Mouse (Mus musculus) MEL (cell line): ENCODE measurements at regions not wholly inside any gene's neighbourhood (a gene's known extent, or its start where the extent isn't known, plus 50 kb on each side); places are given as distances from the start of the nearest gene placed in this dataset.

Experiments used
- DNase-seq: peaks from one replicate; pipeline ENCODE4 v3.0.0; 2011; ENCODE audit warnings: low read depth, low spot score
- H3K27ac ChIP-seq: 2 replicates; pipeline ENCODE4 v1.5.1; 2012; ENCODE audit warnings: low read depth, mild to moderate bottlenecking, control low read depth, low read length, moderate library complexity; ENCODE audit not compliant: control insufficient read depth
- H3K27me3 ChIP-seq, 2 experiments: fragments of 150-350 bp in 1 of 2; sonication (generic) in 1 of 2; 2 replicates each; pipeline ENCODE4 v1.6.1; 2012; ENCODE audit warnings: low read length in 2 of 2, mild to moderate bottlenecking in 2 of 2, improper control_type of control experiment in 1 of 2, moderate library complexity in 1 of 2; ENCODE audit not compliant: insufficient read depth in 2 of 2, control insufficient read depth in 1 of 2
- H3K36me3 ChIP-seq, 2 experiments: 2 replicates each; pipeline ENCODE4 v1.6.1; 2012 to 2014; ENCODE audit warnings: low read length in 2 of 2, improper control_type of control experiment in 1 of 2, inconsistent platforms in 1 of 2, mild to moderate bottlenecking in 1 of 2; ENCODE audit not compliant: insufficient read depth in 2 of 2, control insufficient read depth in 1 of 2
- H3K4me1 ChIP-seq, 2 experiments: fragments of 150-350 bp in 1 of 2; sonication (generic) in 1 of 2; 2 replicates each; pipeline ENCODE4 v1.6.1; 2012; ENCODE audit warnings: low read length in 2 of 2, improper control_type of control experiment in 1 of 2, mild to moderate bottlenecking in 1 of 2; ENCODE audit not compliant: insufficient read depth in 2 of 2, control insufficient read depth in 1 of 2
- H3K4me3 ChIP-seq, 2 experiments: fragments of 150-350 bp in 1 of 2; sonication (generic) in 1 of 2; 2 replicates each; pipeline ENCODE4 v1.5.1; 2012; ENCODE audit warnings: low read depth in 2 of 2, low read length in 2 of 2, mild to moderate bottlenecking in 2 of 2, moderate library complexity in 2 of 2, control low read depth in 1 of 2, improper control_type of control experiment in 1 of 2; ENCODE audit not compliant: control insufficient read depth in 1 of 2, insufficient read depth in 1 of 2
- H3K79me2 ChIP-seq: 2 replicates; pipeline ENCODE4 v1.6.1; 2012; ENCODE audit warnings: mild to moderate bottlenecking, low read length, moderate library complexity; ENCODE audit not compliant: control insufficient read depth, poor library complexity, insufficient read depth
- H3K9ac ChIP-seq: 2 replicates; pipeline ENCODE4 v1.6.1; 2012; ENCODE audit warnings: low read depth, mild to moderate bottlenecking, control low read depth, low read length, moderate library complexity; ENCODE audit not compliant: control insufficient read depth, poor library complexity, severe bottlenecking
- H3K9me3 ChIP-seq: fragments of 150-350 bp; sonication (generic); replicated peaks from 2 replicates; pipeline ENCODE4 v1.6.1; 2012; ENCODE audit warnings: mild to moderate bottlenecking, low read length, improper control_type of control experiment, moderate library complexity; ENCODE audit not compliant: insufficient read depth
- CHD1 ChIP-seq: IDR thresholded peaks from 2 replicates; pipeline ENCODE4 v1.6.1; 2012; ENCODE audit warnings: low read depth, mild to moderate bottlenecking, inconsistent platforms, low read length, improper control_type of control experiment
- E2F4 ChIP-seq: IDR thresholded peaks from 2 replicates; pipeline ENCODE4 v1.6.1; 2011; ENCODE audit warnings: low read depth, low read length, improper control_type of control experiment, borderline replicate concordance
- ELF1 ChIP-seq: IDR thresholded peaks from 2 replicates; pipeline ENCODE4 v1.6.1; 2014; ENCODE audit warnings: low read depth, mild to moderate bottlenecking, inconsistent platforms, low read length, improper control_type of control experiment, moderate library complexity
- MEF2A ChIP-seq: IDR thresholded peaks from 2 replicates; pipeline ENCODE4 v1.6.1; 2014; ENCODE audit warnings: low read depth, mild to moderate bottlenecking, inconsistent platforms, low read length, improper control_type of control experiment; ENCODE audit not compliant: poor library complexity, insufficient replicate concordance, severe bottlenecking; ENCODE audit errors: extremely low read depth
- MXI1 ChIP-seq: IDR thresholded peaks from 2 replicates; pipeline ENCODE4 v1.6.1; 2011; ENCODE audit warnings: mild to moderate bottlenecking, low read depth, low read length, improper control_type of control experiment
- MYB ChIP-seq: IDR thresholded peaks from 2 replicates; pipeline ENCODE4 v1.6.1; 2011; ENCODE audit warnings: mild to moderate bottlenecking, low read depth, low read length, improper control_type of control experiment
- MYC ChIP-seq: IDR thresholded peaks from 2 replicates; pipeline ENCODE4 v1.6.1; 2011; ENCODE audit warnings: low read depth, mild to moderate bottlenecking, low read length, improper control_type of control experiment, moderate library complexity
- NELFE ChIP-seq: IDR thresholded peaks from 2 replicates; pipeline ENCODE4 v1.6.1; 2011; ENCODE audit warnings: low read depth, low read length, improper control_type of control experiment
- POLR2AphosphoS2 ChIP-seq: IDR thresholded peaks from 2 replicates; pipeline ENCODE4 v1.6.1; 2011; ENCODE audit warnings: low read length, improper control_type of control experiment
- POLR2AphosphoS5 ChIP-seq: IDR thresholded peaks from 2 replicates; pipeline ENCODE4 v1.6.1; 2012; ENCODE audit warnings: low read depth, borderline replicate concordance, mild to moderate bottlenecking, inconsistent platforms, low read length, moderate library complexity, mixed read lengths
- RAD21 ChIP-seq: IDR thresholded peaks from 2 replicates; pipeline ENCODE4 v1.6.1; 2011; ENCODE audit warnings: mild to moderate bottlenecking, low read depth, low read length, improper control_type of control experiment
- SMC3 ChIP-seq: IDR thresholded peaks from 2 replicates; pipeline ENCODE4 v1.6.1; 2011; ENCODE audit warnings: low read depth, low read length, improper control_type of control experiment
- TAL1 ChIP-seq: IDR thresholded peaks from 2 replicates; pipeline ENCODE4 v1.6.1; 2012; ENCODE audit warnings: mild to moderate bottlenecking, inconsistent platforms, low read length, moderate library complexity, mixed read lengths
- TBP ChIP-seq: IDR thresholded peaks from 2 replicates; pipeline ENCODE4 v1.8.0; 2011; ENCODE audit warnings: low read depth, low read length, improper control_type of control experiment
- UBTF ChIP-seq: IDR thresholded peaks from 2 replicates; pipeline ENCODE4 v1.6.1; 2012; ENCODE audit warnings: low read depth, mild to moderate bottlenecking, inconsistent platforms, low read length, improper control_type of control experiment, moderate library complexity, borderline replicate concordance; ENCODE audit not compliant: insufficient read depth
- USF2 ChIP-seq, 2 experiments: IDR thresholded peaks; 2 replicates each; pipeline ENCODE4 v1.6.1; 2011 to 2012; ENCODE audit warnings: improper control_type of control experiment in 2 of 2, low read length in 2 of 2, borderline replicate concordance in 1 of 2, inconsistent platforms in 1 of 2, low read depth in 1 of 2, mild to moderate bottlenecking in 1 of 2; ENCODE audit not compliant: insufficient read depth in 1 of 2

GRCm38 (mm10) chr8:11139294-11139693 is 131.0 kb upstream of the Irs2 start:
- Histone ChIP-seq H3K9ac (no peak overlapping the region), H3K4me1 (no peaks in the 10 kb centered on the region), H3K4me3 (no peak overlapping the region), H3K9me3 (no peaks in the 10 kb centered on the region), H3K79me2 (no peaks in the 10 kb centered on the region), H3K36me3 (no peaks in the 10 kb centered on the region), H3K27ac (no peak overlapping the region), H3K27me3 (no peaks in the 10 kb centered on the region)
- TF ChIP-seq MEF2A (no peak), ELF1 (no peak), MYB (no peak), NELFE (no peak), MYC (no peak), USF2 (IDR thresholded peaks at IDR 0.05; ENCODE audit: borderline replicate concordance in 1 of 2, insufficient read depth in 1 of 2, low read depth in 1 of 2, low read length in 2 of 2) (no peak), UBTF (no peak), CHD1 (no peak), SMC3 (no peak), POLR2AphosphoS2 (no peak), TBP (no peak), E2F4 (no peak), MXI1 (no peak)
- no peak for DNase-seq

- no peak for DNase-seq
Measured at GRCm38 (mm10) chr8:11138302-11139020, 130.2 kb upstream of the Irs2 start.

More at GRCm38 (mm10) chr8:11138302-11139020, 130.2 kb upstream of the Irs2 start:
- Histone ChIP-seq H3K36me3 (no peaks in the 10 kb centered on the region), H3K4me1 (no peaks in the 10 kb centered on the region), H3K4me3 (no peak overlapping the region), H3K27ac (no peak overlapping the region)
- TF ChIP-seq RAD21 (no peak), POLR2AphosphoS5 (no peak), MXI1 (no peak), ELF1 (no peak), TAL1 (no peak)
- TF ChIP-seq, all 39 proteins: peak for 0
- no peaks in the 10 kb centered on the region for H3K27me3 ChIP-seq
- no peaks in the 10 kb centered on the region for H3K79me2 ChIP-seq
- no peak overlapping the region for H3K9ac ChIP-seq
- H3K9me3 ChIP-seq: no peaks in the 10 kb centered on the region
